ENCODE assay signal across 14 mouse cellular contexts in genomic region chr13:53095222-53095621, GRCm38 (mm10).
A peak's percentile ranks its signal among the peaks of the same experiment; 100 is the strongest.
DNase-seq lines count a peak whose midpoint lies in the region; ATAC-seq and TF ChIP-seq lines count a peak whose summit lies in the region.
"Had no signal": no experiment of that assay in that cellular context is flagged by ENCODE, and none has a peak within 500 bp of the region (broad histone marks: within the 10 kb centered on the region; RNA-seq: fewer than 3 reads in every experiment).

No protein-coding gene starts in this region.

- H3K9me3 ChIP-seq in hindbrain, postnatal 0 days (ENCODE audit: low read length): no peaks in the 10 kb centered on the region
- no peaks in the 10 kb centered on the region for H3K9me3 ChIP-seq in hindbrain, embryonic 12.5 days (replicated peaks)
- H3K9me3 ChIP-seq in ES-E14 (ENCODE audit: control insufficient read depth, insufficient read depth, low read depth, low read length): no peaks in the 10 kb centered on the region
- H3K9me3 ChIP-seq in embryonic facial prominence, embryonic 11.5 days (replicated peaks; ENCODE audit: control insufficient read depth, low read length): no peaks in the 10 kb centered on the region
- H3K9me3 ChIP-seq: liver, embryonic 15.5 days had no signal

- H3K27me3 ChIP-seq in hindbrain, postnatal 0 days (ENCODE audit: insufficient read depth, low read length): 0 out of 2 replicates have a peak, but pooled peaks cover 3% of the 10 kb centered on the region
- peaks cover 6% of the 10 kb centered on the region; the same call in 1 of the 2 replicates for H3K27me3 ChIP-seq in hindbrain, embryonic 12.5 days
- no peaks in the 10 kb centered on the region for H3K27me3 ChIP-seq in embryonic facial prominence, embryonic 11.5 days (ENCODE audit: control insufficient read depth, insufficient read depth, low read length)
- H3K27me3 ChIP-seq: liver, embryonic 15.5 days had no signal

- H3K4me2 ChIP-seq in hindbrain, postnatal 0 days (ENCODE audit: low read depth, low read length): no peak overlapping the region
- no peak overlapping the region for H3K4me2 ChIP-seq in hindbrain, embryonic 12.5 days (replicated peaks)
- no peak overlapping the region for H3K4me2 ChIP-seq in embryonic facial prominence, embryonic 11.5 days (ENCODE audit: low read depth, low read length)
- H3K4me2 ChIP-seq: liver, embryonic 15.5 days had no signal

- H3K9ac ChIP-seq in hindbrain, postnatal 0 days (replicated peaks; ENCODE audit: low read length): no peak overlapping the region
- H3K9ac ChIP-seq in hindbrain, embryonic 12.5 days: no peak overlapping the region
- 0 out of 2 replicates have a peak overlapping the region, but pooled peaks have one; percentile 36 for H3K9ac ChIP-seq in ES-E14 (ENCODE audit: insufficient read depth, low read depth, low read length, poor library complexity, severe bottlenecking)
- no peak overlapping the region for H3K9ac ChIP-seq in embryonic facial prominence, embryonic 11.5 days (replicated peaks; ENCODE audit: low read length)
- H3K9ac ChIP-seq: liver, embryonic 15.5 days had no signal

- no peak overlapping the region for H3K4me3 ChIP-seq in hindbrain, postnatal 0 days (ENCODE audit: low read length)
- H3K4me3 ChIP-seq in hindbrain, embryonic 12.5 days: no peak overlapping the region
- no peak overlapping the region for H3K4me3 ChIP-seq in ES-E14 (ENCODE audit: insufficient read depth in 1 of 2, low read depth in 1 of 2, low read length in 2 of 2, poor library complexity in 1 of 2, severe bottlenecking in 1 of 2)
- H3K4me3 ChIP-seq in embryonic facial prominence, embryonic 11.5 days (ENCODE audit: low read depth, low read length): no peak overlapping the region
- H3K4me3 ChIP-seq: liver, embryonic 15.5 days had no signal

- no peak overlapping the region for H3K27ac ChIP-seq in hindbrain, postnatal 0 days
- no peak overlapping the region for H3K27ac ChIP-seq in hindbrain, embryonic 12.5 days
- H3K27ac ChIP-seq in ES-E14 (ENCODE audit: insufficient read depth, low read depth, low read length, poor library complexity, severe bottlenecking): no peak overlapping the region
- H3K27ac ChIP-seq in embryonic facial prominence, embryonic 11.5 days (replicated peaks; ENCODE audit: low read depth, low read length): no peak overlapping the region
- H3K27ac ChIP-seq: liver, embryonic 15.5 days had no signal

- peak; percentile 57 for TF ChIP-seq CTCF in hindbrain, postnatal 0 days (IDR thresholded peaks at IDR 0.05; ENCODE audit: low read depth)

- DNase-seq in hindbrain, postnatal 0 days (ENCODE audit: low spot score): peak; percentile 45
- DNase-seq in 416B (ENCODE audit: low read depth) (peak; percentile 25), ES-E14 (ENCODE audit: low read depth, low spot score) (no peak)
- peak; percentile 93 for DNase-seq in embryonic facial prominence, embryonic 11.5 days (ENCODE audit: low spot score)
- DNase-seq in layer of hippocampus, postnatal 10 days (ENCODE audit: low spot score in 2 of 2): no peak
- no peak for DNase-seq in right cerebral cortex, adult 18-20 months
- DNase-seq: adrenal gland, postnatal 14 days; cerebellum, adult 11-12 months; gastrocnemius, postnatal 14 days; layer of hippocampus, adult 9-11 months; midbrain, embryonic 14.5 days; thymus, postnatal 25 days had no signal

- H3K36me3 ChIP-seq in hindbrain, postnatal 0 days (ENCODE audit: insufficient read depth, low read length): no peaks in the 10 kb centered on the region
- no peaks in the 10 kb centered on the region for H3K36me3 ChIP-seq in hindbrain, embryonic 12.5 days
- no peaks in the 10 kb centered on the region for H3K36me3 ChIP-seq in ES-E14 (ENCODE audit: control insufficient read depth, insufficient read depth, low read length, poor library complexity, severe bottlenecking)
- H3K36me3 ChIP-seq in embryonic facial prominence, embryonic 11.5 days (replicated peaks; ENCODE audit: control insufficient read depth, insufficient read depth, low read depth, low read length): no peaks in the 10 kb centered on the region
- H3K36me3 ChIP-seq: liver, embryonic 15.5 days had no signal

- WGBS in hindbrain, postnatal 0 days: 77% methylated on average over 17 of the region's 17 CpGs
- 72% methylated on average over 17 of the region's 17 CpGs for WGBS in hindbrain, embryonic 12.5 days
- whole genome bisulfite sequencing in embryonic facial prominence, embryonic 11.5 days: 39% methylated on average over 17 of the region's 17 CpGs

- in situ Hi-C loops in ES-E14 (cut with MboI; ENCODE audit: low sequenced_read_pairs in 2 of 2, unreplicated experiment in 2 of 2): loop anchor here in 1 of 2 experiments (5.0 kb wide), 1 partner anchor 438 kb away; no protein-coding TSS in a partner anchor

- no peaks in the 10 kb centered on the region for H3K4me1 ChIP-seq in hindbrain, postnatal 0 days (ENCODE audit: insufficient read depth, low read length)
- peaks cover 7% of the 10 kb centered on the region for H3K4me1 ChIP-seq in hindbrain, embryonic 12.5 days
- peaks cover 0 to 4% of the 10 kb centered on the region in 2 experiments; a peak in 1 of 4 replicates for H3K4me1 ChIP-seq in ES-E14 (ENCODE audit: control insufficient read depth in 2 of 2, insufficient read depth in 2 of 2, low read length in 2 of 2, poor library complexity in 1 of 2)
- H3K4me1 ChIP-seq in embryonic facial prominence, embryonic 11.5 days (ENCODE audit: control insufficient read depth, insufficient read depth, low read length): no peaks in the 10 kb centered on the region
- H3K4me1 ChIP-seq: liver, embryonic 15.5 days had no signal

- no peak for ATAC-seq in hindbrain, postnatal 0 days
- no peak for ATAC-seq in hindbrain, embryonic 12.5 days (ENCODE audit: low FRiP score)
- no peak for ATAC-seq in embryonic facial prominence, embryonic 11.5 days (replicated peaks; ENCODE audit: insufficient number of reproducible peaks, low FRiP score, low TSS enrichment, low read depth)

TF ChIP-seq in ES-E14, 5 proteins besides CTCF, POLR2A, EP300 and RAD21:
- TF ChIP-seq MAFK (IDR thresholded peaks at IDR 0.05; ENCODE audit: insufficient read depth, low read depth, low read length) (no peak), HCFC1 (IDR thresholded peaks at IDR 0.05; ENCODE audit: borderline replicate concordance, insufficient read depth, low read length) (no peak), ZNF384 (IDR thresholded peaks at IDR 0.05; ENCODE audit: low read depth, low read length) (no peak), ZC3H11A (IDR thresholded peaks at IDR 0.05; ENCODE audit: borderline replicate concordance, low read depth, low read length) (no peak), CHD2 (IDR thresholded peaks at IDR 0.05; ENCODE audit: low read depth, low read length) (no peak)
TF ChIP-seq in ES-E14: peak in this region for 0.

Comparison
In these comparisons a context has a peak if more than half of its experiments do, and no peak if none do; other contexts are left out.
1. DNase-seq: peak in hindbrain, postnatal 0 days (single experiment), 416B (single experiment) and embryonic facial prominence, embryonic 11.5 days (single experiment); none in ES-E14 (single experiment), layer of hippocampus, postnatal 10 days (0 of 2) and right cerebral cortex, adult 18-20 months (single experiment).